Mouse (Mus musculus): Measurements from ENCODE around the gene Dgcr6. TPM values are rescaled to one million over a fixed set of nuclear protein-coding genes. Genes with fewer than 3 reads are reported as not detected.

The Dgcr6 gene
- polyA plus RNA-seq, 2 experiments from 2014 or later = 16.4 to 21.2 TPM

Other genes starting within 250 kb of the Dgcr6 start
- gene B830017H08Rik, start 219.7 kb upstream of the Dgcr6 start, polyA plus RNA-seq (2017; shearing (Covaris generic)) = not detected
- gene Car15, start 214.5 kb upstream of the Dgcr6 start, polyA plus RNA-seq (2017; shearing (Covaris generic)) = 1 to 10 TPM; 4.1 to 5.2 TPM
- under 1 TPM; 0.28 to 0.38 TPM for gene Gm20518, start 161.2 kb upstream of the Dgcr6 start, polyA plus RNA-seq (2017; shearing (Covaris generic))
- not detected for gene Tssk1, start 158.6 kb upstream of the Dgcr6 start, polyA plus RNA-seq (2017; shearing (Covaris generic))
- gene Dgcr2, start 154.3 kb upstream of the Dgcr6 start, polyA plus RNA-seq (2017; shearing (Covaris generic)) = 10 to 100 TPM; 20.2 to 28.9 TPM
- not detected for gene Tssk2, start 154.2 kb upstream of the Dgcr6 start, polyA plus RNA-seq (2017; shearing (Covaris generic))
- 10 to 100 TPM; 32.7 to 53.9 TPM for gene Ess2, start 141.5 kb upstream of the Dgcr6 start, polyA plus RNA-seq (2017; shearing (Covaris generic))
- not detected for gene Gsc2, start 137.8 kb upstream of the Dgcr6 start, polyA plus RNA-seq (2017; shearing (Covaris generic))
- gene Slc25a1, start 124.6 kb upstream of the Dgcr6 start, polyA plus RNA-seq (2017; shearing (Covaris generic)) = 1 to 10 TPM; 7.9 to 9.5 TPM
- gene Vpreb2, start 72.4 kb upstream of the Dgcr6 start, polyA plus RNA-seq (2017; shearing (Covaris generic)) = not detected
- gene Prodh, start 37.3 kb downstream of the Dgcr6 start, polyA plus RNA-seq (2017; shearing (Covaris generic)) = 10 to 100 TPM in 1 of 2 experiments, 1 to 10 TPM in 1; 5.7 to 11.1 TPM
- not detected for gene Rtn4r, start 74.8 kb downstream of the Dgcr6 start, polyA plus RNA-seq (2017; shearing (Covaris generic))
- gene Ccdc188, start 165.0 kb downstream of the Dgcr6 start, polyA plus RNA-seq (2017; shearing (Covaris generic)) = not detected
- gene Zdhhc8, start 182.3 kb downstream of the Dgcr6 start, polyA plus RNA-seq (2017; shearing (Covaris generic)) = 1 to 10 TPM; 1.6 to 3.2 TPM
- 10 to 100 TPM; 42.2 to 67.6 TPM for gene Trmt2a, start 195.8 kb downstream of the Dgcr6 start, polyA plus RNA-seq (2017; shearing (Covaris generic))
- gene Ranbp1, start 195.9 kb downstream of the Dgcr6 start, polyA plus RNA-seq (2017; shearing (Covaris generic)) = 100 to 1,000 TPM; 122 to 138 TPM
- gene Gm49776, start 205.5 kb downstream of the Dgcr6 start, polyA plus RNA-seq (2017; shearing (Covaris generic)) = not detected
- 10 to 100 TPM; 21.1 to 25.9 TPM for gene Dgcr8, start 236.4 kb downstream of the Dgcr6 start, polyA plus RNA-seq (2017; shearing (Covaris generic))

All from CD4-positive, CD25-positive, alpha-beta regulatory T cell, adult 4 months (primary cell).